10 mouse cellular contexts compared by ENCODE assay signal in the genomic region with DNA sequence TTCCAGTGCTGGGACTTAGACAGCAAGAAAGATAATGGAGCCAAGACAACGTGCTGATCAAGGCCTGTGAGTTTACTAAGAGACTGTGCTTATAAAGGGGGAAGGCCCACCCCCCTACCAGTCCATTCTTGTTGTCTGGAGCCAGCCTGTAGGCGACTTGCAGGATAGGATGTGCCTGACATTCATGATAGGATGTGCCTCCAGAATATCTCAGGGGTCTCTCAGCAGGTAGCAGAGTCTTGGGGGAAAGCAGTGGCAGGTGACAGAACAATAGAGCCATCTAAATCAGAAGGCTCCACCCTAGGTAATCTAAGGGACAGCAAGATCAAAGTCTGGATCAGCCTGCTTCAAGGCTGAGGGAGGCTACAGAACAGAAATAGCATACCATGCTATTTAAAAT.
"Had no signal": no experiment of that assay in that cellular context is flagged by ENCODE, and none has a peak within 500 bp of the region (broad histone marks: within the 10 kb centered on the region; RNA-seq: fewer than 3 reads in every experiment).

No protein-coding gene starts in this region.

- DNase-seq: retina, postnatal 1 day; right cerebral cortex, adult 18-20 months; right cerebral cortex, postnatal 25 days; spleen, adult 18-20 months; thymus, adult 18-20 months; thymus, adult 2 months; thymus, postnatal 14 days; thymus, postnatal 25 days; thymus, postnatal 36 days; thymus, postnatal 4 days had no signal
